Mouse (Mus musculus) C2C12 (cell line): ENCODE data around the gene Irf3.

Experiments used
- CTCF ChIP-seq: IDR thresholded peaks from one replicate; pipeline ENCODE4 v1.5.1; 2011; ENCODE audit not compliant: control insufficient read depth, insufficient read depth, insufficient read length
- USF1 ChIP-seq: IDR thresholded peaks from one replicate; pipeline ENCODE4 v1.6.1; 2011; ENCODE audit warnings: low read depth, mild to moderate bottlenecking, control low read depth, moderate library complexity

DNA sequence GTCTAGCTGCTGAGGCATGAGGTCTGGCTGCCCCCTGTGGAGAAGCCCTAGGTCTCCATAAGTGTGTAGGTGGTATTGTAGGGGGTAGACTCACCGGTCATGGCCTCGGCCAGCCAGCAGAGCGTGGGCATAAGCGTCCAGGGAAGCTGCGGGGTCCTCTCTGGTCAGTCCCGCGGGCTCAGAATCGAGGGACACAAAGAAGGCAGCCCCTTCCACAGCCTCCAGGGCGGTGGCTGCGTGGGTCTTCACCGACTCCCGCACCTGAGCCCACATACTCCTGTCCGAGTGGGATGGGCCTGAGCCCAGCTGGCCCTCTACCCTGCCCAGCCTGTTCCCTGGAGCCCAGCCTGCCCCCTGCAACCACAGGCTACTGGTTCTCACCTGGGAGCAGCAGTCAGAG, 32.5 kb upstream of the Irf3 start:
- TF ChIP-seq USF1 (no peak), CTCF (no peak)
